Mouse (Mus musculus): ENCODE measurements around the gene Msto1.

DNA sequence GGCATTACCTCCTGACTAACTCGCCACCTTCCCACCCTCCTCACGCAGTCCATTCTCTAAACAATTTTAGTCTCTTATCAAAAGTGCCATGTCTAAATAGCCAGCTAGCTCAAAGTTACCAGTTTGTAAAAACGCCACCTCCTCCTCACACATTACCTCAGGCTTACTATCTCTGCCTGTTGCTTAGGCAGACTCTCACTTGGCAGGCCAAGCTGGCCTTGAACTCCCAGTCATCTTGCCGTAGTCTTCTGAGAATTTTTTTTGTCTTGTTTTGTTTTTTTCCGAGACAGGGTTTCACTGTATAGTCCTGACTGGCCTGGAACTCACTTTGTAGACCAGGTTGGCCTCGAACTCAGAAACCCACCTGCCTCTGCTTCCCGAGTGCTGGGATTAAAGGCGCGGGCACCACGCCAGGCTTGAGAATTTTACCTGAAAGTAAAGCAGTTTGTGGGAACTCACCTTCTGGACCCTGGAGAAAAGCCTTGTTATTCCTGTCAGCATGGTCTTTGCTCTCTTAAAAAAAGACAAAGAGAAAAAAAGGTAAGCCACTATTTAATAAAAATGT, 28.6 kb upstream of the Msto1 start:
- TF ChIP-seq CTCF (IDR thresholded peaks at IDR 0.05; ENCODE audit: low read depth, low read length) = no peak
- TF ChIP-seq GATA1 (IDR thresholded peaks at IDR 0.05; ENCODE audit: borderline replicate concordance, low read length) = no peak
